10 mouse cellular contexts compared by ENCODE assay signal in genomic region chr4:62999321-62999720, GRCm38 (mm10). TPM values are rescaled to one million over a fixed set of nuclear protein-coding genes. Genes with fewer than 3 reads are reported as not detected.
DNase-seq lines count a peak whose midpoint lies in the region; ATAC-seq and TF ChIP-seq lines count a peak whose summit lies in the region.
"Had no signal": no experiment of that assay in that cellular context is flagged by ENCODE, and none has a peak within 500 bp of the region (broad histone marks: within the 10 kb centered on the region; RNA-seq: fewer than 3 reads in every experiment).

No protein-coding gene starts in this region.

- ATAC-seq in embryonic facial prominence, embryonic 12.5 days (ENCODE audit: insufficient number of reproducible peaks, insufficient read depth, low FRiP score, low TSS enrichment): no peak
- peak; percentile 26 for ATAC-seq in kidney, postnatal 0 days (replicated peaks; ENCODE audit: low FRiP score, low read depth)
- peak; percentile 2; the same call in 1 of the 2 replicates for ATAC-seq in forebrain, postnatal 0 days
- peak; percentile 82 for ATAC-seq in liver, embryonic 14.5 days (ENCODE audit: insufficient read depth)

- H3K9ac ChIP-seq in embryonic facial prominence, embryonic 12.5 days: peak overlapping the region; percentile 7; the same call in 1 of the 2 replicates
- no peak overlapping the region for H3K9ac ChIP-seq in kidney, postnatal 0 days (ENCODE audit: low read depth, low read length)
- no peak overlapping the region for H3K9ac ChIP-seq in forebrain, postnatal 0 days
- H3K9ac ChIP-seq in liver, embryonic 14.5 days (replicated peaks): no peak overlapping the region

- WGBS in embryonic facial prominence, embryonic 12.5 days: 79% methylated on average over 4 of the region's 4 CpGs
- WGBS in embryonic facial prominence, embryonic 10.5 days: 90% methylated on average over 4 of the region's 4 CpGs
- 60% methylated on average over 4 of the region's 4 CpGs for WGBS in kidney, postnatal 0 days
- 82% methylated on average over 4 of the region's 4 CpGs for WGBS in forebrain, postnatal 0 days
- WGBS in liver, embryonic 14.5 days (ENCODE audit: insufficient replicate concordance): 69% methylated on average over 4 of the region's 4 CpGs

- H3K36me3 ChIP-seq in embryonic facial prominence, embryonic 12.5 days: 0 out of 2 replicates have a peak, but pooled peaks cover 4% of the 10 kb centered on the region
- peaks cover 38% of the 10 kb centered on the region for H3K36me3 ChIP-seq in embryonic facial prominence, embryonic 10.5 days (replicated peaks)
- H3K36me3 ChIP-seq in kidney, postnatal 0 days (ENCODE audit: insufficient read depth, low read length): 0 out of 2 replicates have a peak, but pooled peaks cover 3% of the 10 kb centered on the region
- H3K36me3 ChIP-seq in forebrain, postnatal 0 days (ENCODE audit: insufficient read depth): no peaks in the 10 kb centered on the region
- H3K36me3 ChIP-seq in liver, embryonic 14.5 days (replicated peaks; ENCODE audit: control insufficient read depth, insufficient read depth, low read depth): no peaks in the 10 kb centered on the region

- no peak for TF ChIP-seq EP300 in liver, embryonic 14.5 days (IDR thresholded peaks at IDR 0.05; ENCODE audit: low read depth)

- no peak for DNase-seq in embryonic facial prominence, embryonic 10.5 days (ENCODE audit: low spot score)
- DNase-seq in kidney, postnatal 0 days (ENCODE audit: low spot score): no peak
- DNase-seq in kidney, postnatal 14 days: no peak
- DNase-seq in forebrain, postnatal 0 days: no peak
- no peak for DNase-seq in liver, embryonic 14.5 days (ENCODE audit: low read depth in 3 of 3, low spot score in 3 of 3)
- no peak for DNase-seq in layer of hippocampus, adult 9-11 months
- no peak for DNase-seq in urinary bladder, postnatal 10 days (ENCODE audit: low spot score)
- DNase-seq: cerebellum, adult 8-10 months had no signal

- H3K4me1 ChIP-seq in embryonic facial prominence, embryonic 12.5 days: peaks cover 37% of the 10 kb centered on the region
- H3K4me1 ChIP-seq in embryonic facial prominence, embryonic 10.5 days: peaks cover 25% of the 10 kb centered on the region
- peaks cover 23% of the 10 kb centered on the region for H3K4me1 ChIP-seq in kidney, postnatal 0 days (replicated peaks; ENCODE audit: insufficient read depth, low read length)
- no peaks in the 10 kb centered on the region for H3K4me1 ChIP-seq in forebrain, postnatal 0 days (ENCODE audit: insufficient read depth)
- peaks cover 0 to 21% of the 10 kb centered on the region in 2 experiments; a peak in 2 of 4 replicates for H3K4me1 ChIP-seq in liver, embryonic 14.5 days (replicated peaks; ENCODE audit: control insufficient read depth in 2 of 2, insufficient read depth in 2 of 2, low read length in 1 of 2)

- H3K9me3 ChIP-seq in embryonic facial prominence, embryonic 12.5 days: no peaks in the 10 kb centered on the region
- H3K9me3 ChIP-seq in embryonic facial prominence, embryonic 10.5 days: peaks cover 6% of the 10 kb centered on the region; the same call in 1 of the 2 replicates
- H3K9me3 ChIP-seq in kidney, postnatal 0 days (replicated peaks; ENCODE audit: low read length): no peaks in the 10 kb centered on the region
- H3K9me3 ChIP-seq in forebrain, postnatal 0 days (ENCODE audit: low read length): no peaks in the 10 kb centered on the region
- H3K9me3 ChIP-seq in liver, embryonic 14.5 days (ENCODE audit: control insufficient read depth, low read length): no peaks in the 10 kb centered on the region

- H3K27me3 ChIP-seq in embryonic facial prominence, embryonic 12.5 days: no peaks in the 10 kb centered on the region
- H3K27me3 ChIP-seq in embryonic facial prominence, embryonic 10.5 days (replicated peaks; ENCODE audit: low read depth, poor library complexity, severe bottlenecking): no peaks in the 10 kb centered on the region
- H3K27me3 ChIP-seq in kidney, postnatal 0 days (ENCODE audit: insufficient read depth, low read length): no peaks in the 10 kb centered on the region
- no peaks in the 10 kb centered on the region for H3K27me3 ChIP-seq in forebrain, postnatal 0 days (ENCODE audit: insufficient read depth, low read length)
- no peaks in the 10 kb centered on the region for H3K27me3 ChIP-seq in liver, embryonic 14.5 days (ENCODE audit: control insufficient read depth, insufficient read depth, low read length)

- no peak overlapping the region for H3K4me2 ChIP-seq in embryonic facial prominence, embryonic 12.5 days (replicated peaks)
- H3K4me2 ChIP-seq in kidney, postnatal 0 days (ENCODE audit: low read length): no peak overlapping the region
- no peak overlapping the region for H3K4me2 ChIP-seq in forebrain, postnatal 0 days (ENCODE audit: low read depth)
- H3K4me2 ChIP-seq in liver, embryonic 14.5 days (ENCODE audit: low read depth): no peak overlapping the region

- no peak for TF ChIP-seq CTCF in kidney, postnatal 0 days (IDR thresholded peaks at IDR 0.05; ENCODE audit: low read depth)
- no peak for TF ChIP-seq CTCF in forebrain, postnatal 0 days (IDR thresholded peaks at IDR 0.05; ENCODE audit: low read depth)
- no peak for TF ChIP-seq CTCF in liver, embryonic 14.5 days (IDR thresholded peaks at IDR 0.05; ENCODE audit: low read depth)

- H3K4me3 ChIP-seq in embryonic facial prominence, embryonic 12.5 days: no peak overlapping the region
- no peak overlapping the region for H3K4me3 ChIP-seq in embryonic facial prominence, embryonic 10.5 days
- no peak overlapping the region for H3K4me3 ChIP-seq in kidney, postnatal 0 days (replicated peaks; ENCODE audit: low read depth, low read length)
- H3K4me3 ChIP-seq in forebrain, postnatal 0 days (ENCODE audit: low read depth, low read length): no peak overlapping the region
- no peak overlapping the region for H3K4me3 ChIP-seq in liver, embryonic 14.5 days (ENCODE audit: insufficient read depth in 1 of 2, low read depth in 2 of 2, low read length in 2 of 2)

- H3K27ac ChIP-seq in embryonic facial prominence, embryonic 12.5 days: peak overlapping the region; percentile 77
- H3K27ac ChIP-seq in embryonic facial prominence, embryonic 10.5 days (replicated peaks): no peak overlapping the region
- peak overlapping the region; percentile 50 for H3K27ac ChIP-seq in kidney, postnatal 0 days
- H3K27ac ChIP-seq in forebrain, postnatal 0 days (ENCODE audit: low read depth, low read length): no peak overlapping the region
- H3K27ac ChIP-seq in liver, embryonic 14.5 days: no peak overlapping the region; the same call in 1 of the 2 replicates

RNA-seq across cellular contexts. Expression of gene Zfp618, which starts 33.9 kb away (rescaled TPM):
- 40.4 and 42.4 TPM in 2 replicates for polyA plus RNA-seq in embryonic facial prominence, embryonic 12.5 days (2016; fragmentation: Nextera tagmentation; extraction: Ambion mirVana)
- polyA plus RNA-seq in embryonic facial prominence, embryonic 10.5 days (2016; fragmentation: Nextera tagmentation; extraction: Ambion mirVana): 23.0 and 26.9 TPM in 2 replicates
- 26.6 and 27.6 TPM in 2 replicates for polyA plus RNA-seq in kidney, postnatal 0 days (2015; fragmentation: Nextera tagmentation; extraction: Ambion mirVana)
- total RNA-seq in forebrain, postnatal 0 days (2014; rRNA removed): 13.8 and 21.9 TPM in 2 replicates
- polyA plus RNA-seq in forebrain, postnatal 0 days (2015; fragmentation: Nextera tagmentation; extraction: Ambion mirVana): 5.5 and 11.1 TPM in 2 replicates
- 1.5 TPM in 2 replicates for polyA plus RNA-seq in liver, embryonic 14.5 days (2012; rRNA removed)
- polyA plus RNA-seq in liver, embryonic 14.5 days (2014; fragmentation: Nextera tagmentation; extraction: Ambion mirVana): 1.5 and 2.9 TPM in 2 replicates
- total RNA-seq: MEL had no signal

Comparison
In these comparisons a context has a peak if more than half of its experiments do, and no peak if none do; other contexts are left out.
1. H3K27ac ChIP-seq: peak in embryonic facial prominence, embryonic 12.5 days (single experiment) and kidney, postnatal 0 days (single experiment); none in embryonic facial prominence, embryonic 10.5 days (single experiment), forebrain, postnatal 0 days (single experiment) and liver, embryonic 14.5 days (single experiment).